ENCODE assay signal across 10 mouse cellular contexts in genomic region chr10:23880695-23881094, GRCm38 (mm10). TPM values are rescaled to one million over a fixed set of nuclear protein-coding genes. Genes with fewer than 3 reads are reported as not detected.
DNase-seq lines count a peak whose midpoint lies in the region; ATAC-seq and TF ChIP-seq lines count a peak whose summit lies in the region.
"Had no signal": no experiment of that assay in that cellular context is flagged by ENCODE, and none has a peak within 500 bp of the region (broad histone marks: within the 10 kb centered on the region; RNA-seq: fewer than 3 reads in every experiment).

No protein-coding gene starts in this region.

- ATAC-seq in hindbrain, postnatal 0 days: no peak
- ATAC-seq in hindbrain, embryonic 11.5 days (ENCODE audit: low FRiP score): no peak
- ATAC-seq in midbrain, embryonic 11.5 days (ENCODE audit: low FRiP score): no peak
- ATAC-seq: midbrain, embryonic 16.5 days had no signal

- H3K27ac ChIP-seq in hindbrain, postnatal 0 days: no peak overlapping the region
- no peak overlapping the region for H3K27ac ChIP-seq in hindbrain, embryonic 11.5 days (ENCODE audit: low read depth, low read length)
- H3K27ac ChIP-seq in midbrain, embryonic 11.5 days (ENCODE audit: low read depth, low read length): no peak overlapping the region
- H3K27ac ChIP-seq: heart, embryonic 15.5 days had no signal

- no peak overlapping the region for H3K9ac ChIP-seq in hindbrain, postnatal 0 days (replicated peaks; ENCODE audit: low read length)
- H3K9ac ChIP-seq in hindbrain, embryonic 11.5 days (ENCODE audit: low read depth, low read length): no peak overlapping the region
- H3K9ac ChIP-seq in midbrain, embryonic 11.5 days (ENCODE audit: low read length): no peak overlapping the region
- H3K9ac ChIP-seq: heart, embryonic 15.5 days had no signal

- H3K9me3 ChIP-seq in hindbrain, postnatal 0 days (ENCODE audit: low read length): no peaks in the 10 kb centered on the region
- H3K9me3 ChIP-seq in hindbrain, embryonic 11.5 days (ENCODE audit: control insufficient read depth, low read length): no peaks in the 10 kb centered on the region
- no peaks in the 10 kb centered on the region for H3K9me3 ChIP-seq in midbrain, embryonic 11.5 days (ENCODE audit: control insufficient read depth, low read length)
- H3K9me3 ChIP-seq: heart, embryonic 15.5 days had no signal

- DNase-seq in hindbrain, postnatal 0 days (ENCODE audit: low spot score): no peak
- DNase-seq in hindbrain, embryonic 11.5 days (ENCODE audit: low spot score): no peak
- DNase-seq in urinary bladder, postnatal 25 days (ENCODE audit: low spot score): peak; percentile 24
- DNase-seq in urinary bladder, adult 18-20 months (ENCODE audit: low spot score in 2 of 2): no peak
- DNase-seq in kidney, postnatal 36 days: peak; percentile 46 to 78
- DNase-seq in midbrain, embryonic 11.5 days (ENCODE audit: low spot score, missing footprints): no peak
- DNase-seq in embryo, embryonic 9.5 days (ENCODE audit: extremely low spot score): no peak

- peak; percentile 37 for TF ChIP-seq CTCF in hindbrain, postnatal 0 days (IDR thresholded peaks at IDR 0.05; ENCODE audit: low read depth)

- H3K4me1 ChIP-seq in hindbrain, postnatal 0 days (ENCODE audit: insufficient read depth, low read length): no peaks in the 10 kb centered on the region
- no peaks in the 10 kb centered on the region for H3K4me1 ChIP-seq in hindbrain, embryonic 11.5 days (replicated peaks; ENCODE audit: control insufficient read depth, insufficient read depth, low read length)
- no peaks in the 10 kb centered on the region for H3K4me1 ChIP-seq in midbrain, embryonic 11.5 days (ENCODE audit: control insufficient read depth, insufficient read depth, low read length)
- H3K4me1 ChIP-seq: heart, embryonic 15.5 days had no signal

- 92% methylated on average over 6 of the region's 6 CpGs for WGBS in hindbrain, postnatal 0 days
- WGBS in hindbrain, embryonic 11.5 days: 93% methylated on average over 6 of the region's 6 CpGs
- WGBS in midbrain, embryonic 11.5 days: 85% methylated on average over 6 of the region's 6 CpGs

- H3K4me3 ChIP-seq in hindbrain, postnatal 0 days (ENCODE audit: low read length): no peak overlapping the region
- no peak overlapping the region for H3K4me3 ChIP-seq in hindbrain, embryonic 11.5 days (ENCODE audit: low read depth, low read length)
- no peak overlapping the region for H3K4me3 ChIP-seq in midbrain, embryonic 11.5 days (ENCODE audit: low read depth, low read length)
- H3K4me3 ChIP-seq: heart, embryonic 15.5 days had no signal

- H3K4me2 ChIP-seq in hindbrain, postnatal 0 days (ENCODE audit: low read depth, low read length): no peak overlapping the region
- H3K4me2 ChIP-seq in hindbrain, embryonic 11.5 days (replicated peaks; ENCODE audit: low read depth, low read length): no peak overlapping the region
- H3K4me2 ChIP-seq in midbrain, embryonic 11.5 days: no peak overlapping the region
- H3K4me2 ChIP-seq: heart, embryonic 15.5 days had no signal

- no peaks in the 10 kb centered on the region for H3K27me3 ChIP-seq in hindbrain, postnatal 0 days (ENCODE audit: insufficient read depth, low read length)
- H3K27me3 ChIP-seq in hindbrain, embryonic 11.5 days (ENCODE audit: control insufficient read depth, insufficient read depth, low read length): no peaks in the 10 kb centered on the region
- no peaks in the 10 kb centered on the region for H3K27me3 ChIP-seq in midbrain, embryonic 11.5 days (ENCODE audit: control insufficient read depth, insufficient read depth, low read length)
- H3K27me3 ChIP-seq: heart, embryonic 15.5 days had no signal

- no peaks in the 10 kb centered on the region for H3K36me3 ChIP-seq in hindbrain, postnatal 0 days (ENCODE audit: insufficient read depth, low read length)
- no peaks in the 10 kb centered on the region for H3K36me3 ChIP-seq in hindbrain, embryonic 11.5 days (ENCODE audit: control insufficient read depth, insufficient read depth, low read length)
- H3K36me3 ChIP-seq in midbrain, embryonic 11.5 days (ENCODE audit: control insufficient read depth, insufficient read depth, low read length): no peaks in the 10 kb centered on the region
- H3K36me3 ChIP-seq: heart, embryonic 15.5 days had no signal

RNA-seq across cellular contexts. Expression of gene Vnn1, which starts 13.8 kb away (rescaled TPM):
- 0.89 TPM in 1 of 2 replicates, not detected in the other for total RNA-seq in hindbrain, postnatal 0 days (2014; rRNA removed)
- 0.73 and 1.1 TPM in 2 replicates for polyA plus RNA-seq in hindbrain, postnatal 0 days (2015; fragmentation: Nextera tagmentation; extraction: Ambion mirVana)
- polyA plus RNA-seq in hindbrain, embryonic 11.5 days (2014; fragmentation: Nextera tagmentation; extraction: Ambion mirVana): 2.4 and 3.1 TPM in 2 replicates
- polyA plus RNA-seq in midbrain, embryonic 11.5 days (2014; fragmentation: Nextera tagmentation; extraction: Ambion mirVana): 2.6 and 2.9 TPM in 2 replicates

RNA-seq across cellular contexts. Expression of gene Vnn3, which starts 29.4 kb away (rescaled TPM):
- 0.11 and 0.16 TPM in 2 replicates for total RNA-seq in hindbrain, postnatal 0 days (2014; rRNA removed)
- polyA plus RNA-seq in hindbrain, postnatal 0 days (2015; fragmentation: Nextera tagmentation; extraction: Ambion mirVana): 0.10 TPM in 1 of 2 replicates, not detected in the other
- polyA plus RNA-seq in hindbrain, embryonic 11.5 days (2014; fragmentation: Nextera tagmentation; extraction: Ambion mirVana): 0.09 TPM in 1 of 2 replicates, not detected in the other
- not detected in 2 replicates for polyA plus RNA-seq in midbrain, embryonic 11.5 days (2014; fragmentation: Nextera tagmentation; extraction: Ambion mirVana)
- polyA plus RNA-seq: midbrain, embryonic 16.5 days had no signal

RNA-seq across cellular contexts. Expression of gene Taar1, which starts 39.5 kb away (rescaled TPM):
- total RNA-seq in hindbrain, postnatal 0 days (2014; rRNA removed): not detected in 2 replicates
- not detected in 2 replicates for polyA plus RNA-seq in hindbrain, postnatal 0 days (2015; fragmentation: Nextera tagmentation; extraction: Ambion mirVana)
- not detected in 2 replicates for polyA plus RNA-seq in hindbrain, embryonic 11.5 days (2014; fragmentation: Nextera tagmentation; extraction: Ambion mirVana)
- not detected in 2 replicates for polyA plus RNA-seq in midbrain, embryonic 11.5 days (2014; fragmentation: Nextera tagmentation; extraction: Ambion mirVana)
- total RNA-seq: left cerebral cortex, postnatal 14 days had no signal
- polyA plus RNA-seq: heart, embryonic 15.5 days; midbrain, embryonic 16.5 days had no signal

RNA-seq across cellular contexts. Expression of gene Taar2, which starts 57.7 kb away (rescaled TPM):
- total RNA-seq in hindbrain, postnatal 0 days (2014; rRNA removed): not detected in 2 replicates
- 0.33 TPM in 1 of 2 replicates, not detected in the other for polyA plus RNA-seq in hindbrain, postnatal 0 days (2015; fragmentation: Nextera tagmentation; extraction: Ambion mirVana)
- polyA plus RNA-seq in hindbrain, embryonic 11.5 days (2014; fragmentation: Nextera tagmentation; extraction: Ambion mirVana): not detected in 2 replicates
- polyA plus RNA-seq in midbrain, embryonic 11.5 days (2014; fragmentation: Nextera tagmentation; extraction: Ambion mirVana): not detected in 2 replicates
- total RNA-seq: left cerebral cortex, postnatal 14 days had no signal
- polyA plus RNA-seq: heart, embryonic 15.5 days; midbrain, embryonic 16.5 days had no signal

Comparison
In these comparisons a context has a peak if more than half of its experiments do, and no peak if none do; other contexts are left out.
1. DNase-seq: peak in urinary bladder, postnatal 25 days (single experiment) and kidney, postnatal 36 days (2 of 2); none in hindbrain, postnatal 0 days (single experiment), hindbrain, embryonic 11.5 days (single experiment), urinary bladder, adult 18-20 months (0 of 2), midbrain, embryonic 11.5 days (single experiment) and embryo, embryonic 9.5 days (single experiment).